Mouse (Mus musculus) layer of hippocampus, postnatal 25 days (tissue): ENCODE measurements around the gene Gm3526. TPM values are rescaled to one million over a fixed set of nuclear protein-coding genes. Genes with fewer than 3 reads are reported as not detected.
"Not testable (repeated sequence)": the region's sequence is repeated elsewhere in the genome, so short reads cannot be mapped to it uniquely, and the experiment has no call there.

Experiments
- DNase-seq, 2 experiments: peaks; one replicate each; pipeline ENCODE4 v3.0.0; 2022; ENCODE audit warnings: mixed read lengths in 2 of 2, low spot score in 1 of 2; ENCODE audit errors: extremely low spot score in 1 of 2
- total RNA-seq, 2 experiments: library from RNA; stranded (reverse); gene quantifications; 2 replicates each; pipeline ENCODE4 v1.2.3; 2021

Gene Gm3526
- total RNA-seq, result under 1 TPM in 1 of 2 experiments, not detected in 1; 0.15 TPM

DNA sequence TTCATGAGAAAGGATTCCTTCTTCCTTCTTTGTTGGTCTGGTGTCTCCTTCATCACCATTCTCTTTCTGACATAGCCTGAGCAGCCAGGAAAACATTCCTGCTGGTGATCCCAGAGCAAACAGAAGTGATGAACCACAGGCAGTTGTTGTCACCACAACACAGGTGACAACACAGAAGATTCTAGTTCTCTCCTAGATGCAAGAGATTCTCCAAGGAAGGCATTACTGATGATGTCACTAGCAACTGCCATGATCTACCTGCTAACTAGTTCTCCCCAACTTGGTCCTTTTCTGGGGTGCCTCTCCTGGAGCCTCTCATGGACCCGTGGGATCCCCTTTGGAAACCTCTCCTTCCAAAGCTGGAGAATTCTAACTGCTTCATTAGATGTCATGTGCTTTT lies at the start of gene Gm3526:
TSS of gene Gm3526 (minus strand) at position 101 of the 400 bp plus-strand sequence.
- DNase-seq, result not testable (repeated sequence)

Other genes starting within 250 kb of the Gm3526 start
- under 1 TPM in 1 of 2 experiments, not detected in 1; 0.94 TPM for gene Gm3298, start 244.7 kb downstream of the Gm3526 start, total RNA-seq
- not detected for gene 4930555G01Rik, start 210.0 kb downstream of the Gm3526 start, total RNA-seq
- 1 to 10 TPM in 1 of 2 experiments, under 1 TPM in 1; 0.77 to 1.7 TPM for gene Gm8281, start 189.5 kb downstream of the Gm3526 start, total RNA-seq
- gene Gm8279, start 129.1 kb downstream of the Gm3526 start, total RNA-seq, result not detected
- not detected for gene Gm3317, start 96.0 kb downstream of the Gm3526 start, total RNA-seq
- gene Gm8271, start 74.8 kb downstream of the Gm3526 start, total RNA-seq, result not detected
- gene Gm3542, start 74.3 kb upstream of the Gm3526 start, total RNA-seq, result not detected
- gene Gm3500, start 128.5 kb upstream of the Gm3526 start, total RNA-seq, result not detected
- gene Gm3194, start 194.9 kb upstream of the Gm3526 start, total RNA-seq, result 1 to 10 TPM; 3.6 to 4.8 TPM
- gene Gm8246, start 217.2 kb upstream of the Gm3526 start, total RNA-seq, result not detected
- gene Gm3187, start 223.6 kb upstream of the Gm3526 start, total RNA-seq, result not detected
- gene Gm3488, start 241.1 kb upstream of the Gm3526 start, total RNA-seq, result 1 to 10 TPM in 1 of 2 experiments, under 1 TPM in 1; 0.62 to 2.0 TPM